ENCODE assay signal across 19 mouse cellular contexts in the genomic region with DNA sequence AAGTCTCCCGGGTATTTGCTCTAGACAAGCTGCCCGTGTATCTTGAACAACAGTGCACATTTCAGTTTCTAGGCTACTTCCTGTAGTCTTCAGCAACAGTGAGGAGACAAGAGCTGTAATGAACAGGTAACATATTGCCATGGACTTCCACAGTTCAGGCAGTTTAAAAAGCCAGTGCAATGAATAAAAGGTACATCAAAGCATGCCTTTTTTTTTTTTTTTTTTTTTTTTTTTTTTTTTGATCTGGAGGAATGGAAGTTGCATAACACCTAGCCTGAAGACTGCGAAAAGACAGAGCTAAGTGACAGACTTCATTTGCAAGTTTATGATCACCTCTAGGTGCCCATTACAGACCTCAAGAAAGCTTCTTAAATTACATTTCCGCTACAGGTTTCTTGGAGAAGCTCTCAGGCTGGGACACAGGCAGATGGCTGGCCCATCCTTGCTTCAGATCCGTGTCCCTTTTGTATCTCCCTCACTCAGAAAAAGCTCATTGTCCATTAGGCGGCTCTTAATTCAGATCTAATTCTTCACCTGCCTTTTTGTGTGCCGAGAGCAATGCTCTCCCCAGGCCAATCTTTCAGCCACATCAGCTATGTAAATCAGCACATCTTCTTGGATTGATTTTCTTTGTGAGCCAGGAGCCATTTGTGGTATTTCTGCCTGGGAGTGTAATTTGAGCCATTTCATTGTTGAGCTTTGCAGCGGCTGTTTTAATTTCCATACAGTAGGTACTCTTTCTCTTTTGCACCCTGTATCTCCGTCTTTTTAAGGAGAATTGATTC.
DNase-seq lines count a peak whose midpoint lies in the region; ATAC-seq and TF ChIP-seq lines count a peak whose summit lies in the region.
"Had no signal": no experiment of that assay in that cellular context is flagged by ENCODE, and none has a peak within 500 bp of the region (broad histone marks: within the 10 kb centered on the region; RNA-seq: fewer than 3 reads in every experiment).

No protein-coding gene starts in this region.

- no peak for TF ChIP-seq RAD21 in CH12.LX (IDR thresholded peaks at IDR 0.05; ENCODE audit: low read depth, low read length)

- peak; percentile 33 for DNase-seq in embryo, embryonic 10.5 days (ENCODE audit: low spot score)
- DNase-seq in embryo, embryonic 10 days (ENCODE audit: low spot score): no peak
- DNase-seq in CH12.LX (ENCODE audit: extremely low read depth): no peak
- DNase-seq in embryonic facial prominence, embryonic 14.5 days (ENCODE audit: low spot score): peak; percentile 39
- peak; percentile 90 for DNase-seq in midbrain, embryonic 11.5 days (ENCODE audit: low spot score, missing footprints)
- DNase-seq in urinary bladder, postnatal 25 days (ENCODE audit: low spot score): no peak
- DNase-seq in lung, postnatal 14 days: no peak
- no peak for DNase-seq in thymus, postnatal 14 days
- DNase-seq: adrenal gland, postnatal 10 days; cerebellum, postnatal 25 days; heart, adult 11 months; kidney, adult 11 months; kidney, postnatal 4 days; liver, postnatal 0 days; thymus, postnatal 4 days had no signal

- no peak for TF ChIP-seq CTCF in CH12.LX (conservative IDR thresholded peaks at IDR 0.05 in 1 of 2, IDR thresholded peaks at IDR 0.05 in 1 of 2; ENCODE audit: low read depth in 2 of 2, low read length in 2 of 2)

- H3K27ac ChIP-seq in CH12.LX (ENCODE audit: insufficient read depth, low read depth): no peak overlapping the region
- no peak overlapping the region for H3K27ac ChIP-seq in embryonic facial prominence, embryonic 14.5 days (replicated peaks; ENCODE audit: low read depth, low read length)
- H3K27ac ChIP-seq in midbrain, embryonic 11.5 days (ENCODE audit: low read depth, low read length): peak overlapping the region; percentile 54
- H3K27ac ChIP-seq: macrophage; stomach, postnatal 0 days had no signal

- no peak for TF ChIP-seq EP300 in CH12.LX (IDR thresholded peaks at IDR 0.05; ENCODE audit: low read length)

- H3K4me1 ChIP-seq in CH12.LX (ENCODE audit: control insufficient read depth in 1 of 2, insufficient read depth in 2 of 2): no peaks in the 10 kb centered on the region
- H3K4me1 ChIP-seq in embryonic facial prominence, embryonic 14.5 days (ENCODE audit: control insufficient read depth, insufficient read depth, low read length): 0 out of 2 replicates have a peak, but pooled peaks cover 3% of the 10 kb centered on the region
- peaks cover 5% of the 10 kb centered on the region for H3K4me1 ChIP-seq in midbrain, embryonic 11.5 days (ENCODE audit: control insufficient read depth, insufficient read depth, low read length)

- WGBS in embryonic facial prominence, embryonic 14.5 days: 26% methylated on average over 9 of the region's 9 CpGs
- WGBS in midbrain, embryonic 11.5 days: 33% methylated on average over 9 of the region's 9 CpGs

- H3K4me2 ChIP-seq in CH12.LX (ENCODE audit: insufficient read depth, low read depth, poor library complexity, severe bottlenecking): peak overlapping the region; percentile 16
- H3K4me2 ChIP-seq in embryonic facial prominence, embryonic 14.5 days (ENCODE audit: low read depth, low read length): peak overlapping the region; percentile 0; the same call in 1 of the 2 replicates
- H3K4me2 ChIP-seq in midbrain, embryonic 11.5 days: peak overlapping the region; percentile 15; the same call in 1 of the 2 replicates

- no peak for ATAC-seq in embryonic facial prominence, embryonic 14.5 days (ENCODE audit: low read depth)
- ATAC-seq in midbrain, embryonic 11.5 days (ENCODE audit: low FRiP score): peak; percentile 33
- ATAC-seq: liver, postnatal 0 days had no signal

- no peaks in the 10 kb centered on the region for H3K27me3 ChIP-seq in CH12.LX (replicated peaks)
- no peaks in the 10 kb centered on the region for H3K27me3 ChIP-seq in embryonic facial prominence, embryonic 14.5 days (replicated peaks; ENCODE audit: control insufficient read depth, insufficient read depth, low read length)
- no peaks in the 10 kb centered on the region for H3K27me3 ChIP-seq in midbrain, embryonic 11.5 days (ENCODE audit: control insufficient read depth, insufficient read depth, low read length)

- no peak overlapping the region for H3K4me3 ChIP-seq in CH12.LX (replicated peaks in 1 of 3; ENCODE audit: low read depth in 2 of 3, low read length in 2 of 3, poor library complexity in 1 of 3)
- no peak overlapping the region for H3K4me3 ChIP-seq in embryonic facial prominence, embryonic 14.5 days (ENCODE audit: low read depth, low read length)
- H3K4me3 ChIP-seq in midbrain, embryonic 11.5 days (ENCODE audit: low read depth, low read length): no peak overlapping the region
- H3K4me3 ChIP-seq: erythroblast, embryonic 14.5 days; myocyte had no signal

- no peak overlapping the region; the same call in 1 of the 2 replicates for H3K9ac ChIP-seq in CH12.LX (ENCODE audit: insufficient read depth, low read depth)
- H3K9ac ChIP-seq in embryonic facial prominence, embryonic 14.5 days (ENCODE audit: low read depth, low read length): no peak overlapping the region
- H3K9ac ChIP-seq in midbrain, embryonic 11.5 days (ENCODE audit: low read length): peak overlapping the region; percentile 28
- H3K9ac ChIP-seq: liver, postnatal 0 days had no signal

- in situ Hi-C loops in CH12.LX (cut with MboI; ENCODE audit: low pct_ligation_motif_present, low pct_unique_long_range_greater_than_20kb, low sequenced_read_pairs): no loop called here

- dilution Hi-C loops in CH12.LX (cut with MboI; ENCODE audit: extremely low pct_ligation_motif_present, extremely low pct_unique_long_range_greater_than_20kb, low sequenced_read_pairs): no loop called here

- TF ChIP-seq POLR2A in CH12.LX (IDR thresholded peaks at IDR 0.05; ENCODE audit: low read depth, low read length): no peak

- no peaks in the 10 kb centered on the region for H3K36me3 ChIP-seq in CH12.LX (replicated peaks in 1 of 2; ENCODE audit: control insufficient read depth in 1 of 2, insufficient read depth in 1 of 2, low read length in 1 of 2)
- no peaks in the 10 kb centered on the region for H3K36me3 ChIP-seq in embryonic facial prominence, embryonic 14.5 days (ENCODE audit: control insufficient read depth, insufficient read depth, low read length)
- H3K36me3 ChIP-seq in midbrain, embryonic 11.5 days (ENCODE audit: control insufficient read depth, insufficient read depth, low read length): no peaks in the 10 kb centered on the region

- no peaks in the 10 kb centered on the region for H3K79me2 ChIP-seq in CH12.LX (replicated peaks; ENCODE audit: control insufficient read depth, extremely low read depth, insufficient read depth, poor library complexity, severe bottlenecking)

- no peaks in the 10 kb centered on the region for H3K9me3 ChIP-seq in CH12.LX (replicated peaks; ENCODE audit: low read length)
- H3K9me3 ChIP-seq in embryonic facial prominence, embryonic 14.5 days (ENCODE audit: control insufficient read depth, low read length): no peaks in the 10 kb centered on the region
- H3K9me3 ChIP-seq in midbrain, embryonic 11.5 days (ENCODE audit: control insufficient read depth, low read length): no peaks in the 10 kb centered on the region

TF ChIP-seq in CH12.LX, 34 proteins besides CTCF, POLR2A, EP300 and RAD21:
- no peak for TF ChIP-seq PAX5 (IDR thresholded peaks at IDR 0.05; ENCODE audit: low read length)
- peak; percentile 62 for TF ChIP-seq ZNF384 (IDR thresholded peaks at IDR 0.05; ENCODE audit: low read depth, low read length)
- TF ChIP-seq KAT2A (IDR thresholded peaks at IDR 0.05; ENCODE audit: insufficient replicate concordance, low read length): no peak
- TF ChIP-seq ZMIZ1 (IDR thresholded peaks at IDR 0.05; ENCODE audit: low read depth, low read length): no peak
- no peak for TF ChIP-seq UBTF (IDR thresholded peaks at IDR 0.05; ENCODE audit: low read depth, low read length)

Comparison
In these comparisons a context has a peak if more than half of its experiments do, and no peak if none do; other contexts are left out.
1. DNase-seq: peak in embryo, embryonic 10.5 days (single experiment), embryonic facial prominence, embryonic 14.5 days (single experiment) and midbrain, embryonic 11.5 days (single experiment); none in embryo, embryonic 10 days (single experiment), CH12.LX (single experiment), urinary bladder, postnatal 25 days (single experiment), lung, postnatal 14 days (single experiment) and thymus, postnatal 14 days (single experiment).
2. Peak in every context shown above with its lines, with median percentiles within 50 percentile points of each other: H3K4me2 ChIP-seq.